Mouse (Mus musculus) liver, adult 2 months (tissue): ENCODE results near the gene Mlip. TPM values are rescaled to one million over a fixed set of nuclear protein-coding genes. Genes with fewer than 3 reads are reported as not detected.

Source experiments
- DNase-seq: peaks from one replicate; pipeline ENCODE4 v3.0.0-alpha.2; 2011; ENCODE audit warnings: low read depth, low spot score; ENCODE audit errors: extremely low read depth
- H3K27ac ChIP-seq: fragments of 200-500 bp; replicated peaks from 2 replicates; pipeline ENCODE4 v1.5.1; 2012; ENCODE audit warnings: low read depth, mild to moderate bottlenecking, control low read depth, inconsistent platforms, low read length; ENCODE audit not compliant: insufficient read depth
- H3K27me3 ChIP-seq: fragments of 200-500 bp; 2 replicates; pipeline ENCODE4 v1.6.1; 2012; ENCODE audit warnings: mild to moderate bottlenecking, moderate library complexity, low read length, inconsistent platforms; ENCODE audit not compliant: control insufficient read depth, insufficient read depth
- H3K36me3 ChIP-seq: fragments of 200-500 bp; 2 replicates; pipeline ENCODE4 v1.6.1; 2012; ENCODE audit warnings: low read length, inconsistent platforms; ENCODE audit not compliant: control insufficient read depth, insufficient read depth
- H3K4me1 ChIP-seq: fragments of 200-500 bp; 2 replicates; pipeline ENCODE4 v1.6.1; 2011; ENCODE audit warnings: low read length; ENCODE audit not compliant: control insufficient read depth, insufficient read depth
- H3K4me3 ChIP-seq: fragments of 200-500 bp; 2 replicates; pipeline ENCODE4 v1.5.1; 2011; ENCODE audit warnings: low read depth, mild to moderate bottlenecking, control low read depth, low read length, moderate library complexity; ENCODE audit not compliant: insufficient read depth
- H3K79me2 ChIP-seq: fragments of 200-500 bp; 2 replicates; pipeline ENCODE4 v1.6.1; 2012; ENCODE audit warnings: inconsistent platforms, mild to moderate bottlenecking, low read length, moderate library complexity; ENCODE audit not compliant: control insufficient read depth, insufficient read depth
- H3K9ac ChIP-seq: fragments of 200-500 bp; 2 replicates; pipeline ENCODE4 v1.6.1; 2012; ENCODE audit warnings: low read depth, mild to moderate bottlenecking, control low read depth, inconsistent platforms, low read length
- CTCF ChIP-seq: fragments of 200-500 bp; IDR thresholded peaks from 2 replicates; pipeline ENCODE4 v1.5.1; 2011; ENCODE audit warnings: low read depth, low read length, control low read depth
- POLR2A ChIP-seq: fragments of 200-500 bp; IDR thresholded peaks from 2 replicates; pipeline ENCODE4 v1.6.1; 2011; ENCODE audit warnings: low read length, control low read depth; ENCODE audit not compliant: insufficient read depth; ENCODE audit errors: extremely low read depth
- WGBS: fragments of 180-500 bp; shearing (Covaris S2); methylation state at CpG from one replicate; pipeline ENCODE4 v1.1.7; 2018; 5-methylcytosine and 5-hydroxymethylcytosine counted together
- polyA plus RNA-seq: library from polyadenylated mRNA; depleted of rRNA; stranded (reverse); fragments of >200 nt; gene quantifications from 2 replicates; pipeline ENCODE4 v1.2.3, GENCODE M21; 2012; rRNA removed
- total RNA-seq: library from RNA; depleted of rRNA; stranded (reverse); fragments of >200 nt; gene quantifications from 2 replicates; pipeline ENCODE4 v1.2.3, GENCODE M21; 2014; rRNA removed

Gene Mlip
- total RNA-seq (not detected in 2 replicates), polyA plus RNA-seq (not detected in 2 replicates)

DNA sequence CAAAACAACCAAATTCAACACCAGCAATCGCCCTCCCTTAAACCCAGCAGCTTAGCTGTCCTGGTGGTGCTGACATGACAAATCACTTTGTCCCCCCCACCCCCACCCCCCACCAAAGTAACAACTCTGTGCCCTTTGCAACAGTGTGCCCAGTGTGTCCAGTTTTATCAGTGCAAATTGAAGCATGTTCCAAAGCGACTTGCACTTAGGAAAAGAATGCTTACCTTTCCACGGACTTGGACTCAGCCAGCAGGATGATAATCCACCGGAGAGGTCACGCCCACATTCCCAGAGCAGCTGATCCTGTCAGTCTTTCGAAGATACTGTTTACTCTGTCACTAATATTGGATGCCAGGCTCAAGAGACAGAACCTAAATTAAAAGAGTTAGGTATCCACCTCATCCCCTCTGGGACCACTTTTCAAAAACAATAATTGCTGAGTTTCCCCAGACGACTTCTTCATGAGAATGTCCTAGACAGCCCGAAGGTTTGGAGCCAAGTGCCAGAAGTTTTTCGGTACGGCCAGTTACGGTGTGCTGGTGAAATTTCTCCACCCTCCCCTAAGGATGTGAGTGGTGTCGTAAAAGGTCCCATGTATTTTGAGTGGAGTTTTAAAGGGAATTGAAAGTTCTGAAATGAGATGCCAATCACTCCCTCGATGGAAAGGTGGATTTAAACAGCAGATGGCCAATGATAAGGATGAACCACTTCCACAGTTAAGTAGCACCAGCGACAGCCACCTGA lies at the start of gene Mlip:
Gene Mlip, minus strand, starts transcription at position 538 of the 744 bp plus-strand sequence.
- no peak for DNase-seq
- H3K9ac ChIP-seq: no peak within 1 kb of the TSS
- WGBS: 58% methylated on average over 14 of the region's 14 CpGs

DNA sequence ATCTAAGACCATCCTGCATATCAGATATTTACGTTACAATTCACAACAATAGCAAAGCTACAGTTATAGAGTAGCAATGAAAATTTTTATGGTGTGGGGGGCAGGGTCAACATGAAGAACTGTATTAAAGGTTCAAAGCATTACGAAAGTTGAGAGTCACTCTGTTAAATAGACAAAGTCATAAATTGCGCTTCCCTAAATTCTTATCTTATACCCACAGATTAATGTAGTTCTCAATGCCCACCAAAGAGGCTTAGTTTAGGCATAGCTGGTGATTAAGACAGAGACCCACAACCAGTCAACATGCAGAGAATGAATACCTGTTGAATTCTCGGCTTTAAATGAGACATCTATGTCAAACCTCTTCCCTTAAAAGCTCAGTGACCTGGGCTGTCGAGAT lies 47.0 kb upstream of the Mlip start:
- WGBS: 93% methylated on average over 5 of the region's 5 CpGs
- Histone ChIP-seq H3K79me2 (no peaks in the 10 kb centered on the region), H3K36me3 (no peaks in the 10 kb centered on the region), H3K4me3 (no peak overlapping the region), H3K27ac (no peak overlapping the region), H3K27me3 (no peaks in the 10 kb centered on the region), H3K4me1 (no peaks in the 10 kb centered on the region), H3K9ac (no peak overlapping the region)
- DNase-seq: no peak
- TF ChIP-seq CTCF (no peak), POLR2A (no peak)

More for the DNA sequence above, at the start of gene Mlip:
- Histone ChIP-seq H3K27ac (no peak within 1 kb of the TSS), H3K4me1 (no peaks in the 10 kb centered on the region), H3K36me3 (no peaks in the 10 kb centered on the region), H3K27me3 (no peaks in the 10 kb centered on the region), H3K4me3 (no peak within 1 kb of the TSS), H3K79me2 (no peaks in the 10 kb centered on the region)
- no peak for TF ChIP-seq POLR2A
- no peak for TF ChIP-seq CTCF

DNA sequence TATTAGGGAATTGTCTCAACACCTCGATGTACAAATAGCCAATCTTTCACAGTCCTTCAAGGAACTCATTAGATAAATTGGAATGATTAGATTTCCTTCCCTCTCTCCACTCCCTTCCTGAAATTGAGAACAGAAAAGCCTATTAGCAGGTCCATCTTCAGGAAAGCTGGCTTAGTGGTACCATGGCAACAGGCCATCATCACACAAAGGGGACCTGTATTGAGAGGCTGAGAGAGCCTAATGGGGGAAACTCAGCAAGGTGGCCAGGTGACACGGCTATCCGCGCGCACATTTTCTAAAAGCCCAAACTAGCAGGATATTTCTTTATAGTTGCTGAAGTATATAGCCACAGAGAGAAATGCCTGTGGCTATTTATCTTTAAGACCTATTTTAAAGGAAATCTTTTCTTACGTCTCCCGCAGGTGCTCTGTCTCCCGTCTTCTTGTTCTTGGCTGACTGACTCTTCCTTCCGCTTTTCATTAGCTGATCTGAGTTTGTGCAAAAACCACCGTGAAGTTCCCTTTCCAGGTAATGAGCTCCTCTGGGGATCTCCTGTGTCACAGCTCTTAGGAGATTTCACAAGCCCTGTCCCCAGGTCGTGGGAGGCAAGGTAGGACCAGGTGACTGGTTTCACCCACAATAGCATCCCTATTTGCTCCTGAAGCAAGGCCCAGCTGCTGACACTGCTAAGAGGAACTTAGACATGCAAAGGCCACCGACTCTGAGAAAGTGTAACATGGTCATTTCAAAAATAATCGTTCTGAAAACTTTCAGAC lies 46.3 kb upstream of the Mlip start:
- TF ChIP-seq CTCF (no peak), POLR2A (no peak)
- Histone ChIP-seq H3K36me3 (no peaks in the 10 kb centered on the region), H3K9ac (no peak overlapping the region), H3K27me3 (no peaks in the 10 kb centered on the region), H3K79me2 (no peaks in the 10 kb centered on the region), H3K4me3 (no peak overlapping the region), H3K4me1 (no peaks in the 10 kb centered on the region), H3K27ac (no peak overlapping the region)
- no peak for DNase-seq
- 78% methylated on average over 13 of the region's 13 CpGs for WGBS

DNA sequence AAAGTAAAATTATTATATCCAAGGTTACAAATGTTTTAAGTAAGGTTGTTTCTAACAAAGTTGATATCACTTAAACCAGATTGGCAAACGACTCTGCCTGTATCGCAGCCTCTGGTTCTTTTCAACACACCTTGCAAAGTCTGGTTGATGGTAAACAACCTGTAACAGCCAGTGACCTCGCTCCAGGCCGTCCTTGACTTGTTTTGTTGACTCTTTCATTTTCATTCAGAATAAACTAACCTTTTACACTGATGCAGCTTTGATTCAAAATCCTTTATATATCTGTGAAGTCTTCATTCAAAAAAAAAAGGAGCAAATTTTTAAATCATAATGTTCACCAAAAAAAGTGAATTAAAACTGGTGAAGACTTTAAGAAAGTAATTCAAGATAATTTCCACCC lies 44.3 kb upstream of the Mlip start:
- TF ChIP-seq POLR2A: no peak
- TF ChIP-seq CTCF: no peak
- H3K27ac ChIP-seq: no peak overlapping the region
- no peak overlapping the region for H3K4me3 ChIP-seq
- H3K79me2 ChIP-seq: no peaks in the 10 kb centered on the region
- H3K36me3 ChIP-seq: no peaks in the 10 kb centered on the region
- DNase-seq: no peak
- no peaks in the 10 kb centered on the region for H3K27me3 ChIP-seq
- no peaks in the 10 kb centered on the region for H3K4me1 ChIP-seq
- 19% methylated on average over 4 of the region's 4 CpGs for WGBS
- no peak overlapping the region for H3K9ac ChIP-seq

DNA sequence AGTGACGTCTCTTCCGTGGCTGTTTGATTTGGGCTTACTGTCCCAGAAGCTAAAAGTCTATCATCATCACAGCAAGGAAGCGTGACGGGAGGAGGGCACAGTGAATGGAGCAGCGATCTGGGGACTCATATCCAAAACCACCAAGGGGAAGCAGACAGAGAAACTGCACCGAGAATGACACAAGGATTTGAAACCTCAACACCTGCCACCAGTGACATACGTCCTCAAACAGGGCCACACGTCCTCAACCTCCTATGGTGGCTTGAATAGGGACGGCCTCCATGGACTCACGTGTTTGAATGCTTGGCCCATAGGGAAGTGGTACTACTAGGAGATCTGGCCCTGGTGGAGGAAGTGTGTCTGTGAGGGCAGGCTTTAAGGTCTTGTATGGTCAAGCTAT lies 38.5 kb upstream of the Mlip start:
- H3K4me3 ChIP-seq: no peak overlapping the region
- 92% methylated on average over 10 of the region's 10 CpGs for WGBS
- no peaks in the 10 kb centered on the region for H3K36me3 ChIP-seq
- H3K79me2 ChIP-seq: no peaks in the 10 kb centered on the region
- DNase-seq: no peak
- no peak overlapping the region for H3K27ac ChIP-seq
- no peaks in the 10 kb centered on the region for H3K27me3 ChIP-seq
- TF ChIP-seq POLR2A (no peak), CTCF (no peak)
- H3K9ac ChIP-seq: no peak overlapping the region
- no peaks in the 10 kb centered on the region for H3K4me1 ChIP-seq
